Mouse (Mus musculus): ENCODE results near the gene Lrrfip2.

GRCm38 (mm10) chr9:111118252-111118890 is 979 bp downstream of the Lrrfip2 start:
- no peak for TF ChIP-seq MAFK (IDR thresholded peaks at IDR 0.05; ENCODE audit: insufficient read depth, low read depth, low read length)
- no peak for TF ChIP-seq ZC3H11A (IDR thresholded peaks at IDR 0.05; ENCODE audit: borderline replicate concordance, low read depth, low read length)
- no peak for TF ChIP-seq HCFC1 (IDR thresholded peaks at IDR 0.05; ENCODE audit: borderline replicate concordance, insufficient read depth, low read length)
- TF ChIP-seq ZNF384 (IDR thresholded peaks at IDR 0.05; ENCODE audit: low read depth, low read length) = no peak
- no peak for TF ChIP-seq CHD2 (IDR thresholded peaks at IDR 0.05; ENCODE audit: low read depth, low read length)
